Mouse (Mus musculus) cortical plate, adult 2 months (tissue): ENCODE results near the gene Sobp.

Experiments used
- CTCF ChIP-seq: fragments of 200-500 bp; IDR thresholded peaks from 2 replicates; pipeline ENCODE4 v1.5.1; 2011; ENCODE audit warnings: mild to moderate bottlenecking, control low read depth, low read length; ENCODE audit not compliant: insufficient read depth; ENCODE audit errors: extremely low read depth
- POLR2A ChIP-seq: fragments of 200-500 bp; IDR thresholded peaks from 2 replicates; pipeline ENCODE4 v1.6.1; 2011; ENCODE audit warnings: mild to moderate bottlenecking, low read length, control low read depth; ENCODE audit not compliant: insufficient read depth; ENCODE audit errors: extremely low read depth

GRCm38 (mm10) chr10:43106196-43106595, 68.1 kb downstream of the Sobp start:
- no peak for TF ChIP-seq CTCF
- no peak for TF ChIP-seq POLR2A
